8 mouse cellular contexts compared by ENCODE assay signal in genomic region chr8:120309326-120309725, GRCm38 (mm10).
DNase-seq lines count a peak whose midpoint lies in the region; ATAC-seq and TF ChIP-seq lines count a peak whose summit lies in the region.
"Had no signal": no experiment of that assay in that cellular context is flagged by ENCODE, and none has a peak within 500 bp of the region (broad histone marks: within the 10 kb centered on the region; RNA-seq: fewer than 3 reads in every experiment).

No protein-coding gene starts in this region.

- no peaks in the 10 kb centered on the region; the same call in 1 of the 2 replicates for H3K27me3 ChIP-seq in midbrain, postnatal 0 days (ENCODE audit: insufficient read depth, low read length)
- H3K27me3 ChIP-seq in thymus, adult 2 months (ENCODE audit: control insufficient read depth, insufficient read depth, low read length) = no peaks in the 10 kb centered on the region

- TF ChIP-seq POLR2A in brain, embryonic 14.5 days (IDR thresholded peaks at IDR 0.05; ENCODE audit: borderline replicate concordance, extremely low read depth, insufficient read depth, insufficient read length, poor library complexity, severe bottlenecking) = no peak
- TF ChIP-seq POLR2A in thymus, adult 2 months (IDR thresholded peaks at IDR 0.05; ENCODE audit: control insufficient read depth, extremely low read depth, insufficient read depth, low read length, poor library complexity) = no peak

- peak; percentile 31; the same call in 1 of the 2 replicates for ATAC-seq in midbrain, postnatal 0 days (ENCODE audit: low FRiP score)

- H3K9ac ChIP-seq in midbrain, postnatal 0 days (replicated peaks; ENCODE audit: low read length, poor library complexity, severe bottlenecking) = no peak overlapping the region; the same call in 1 of the 2 replicates

- no peak overlapping the region for H3K4me3 ChIP-seq in midbrain, postnatal 0 days (ENCODE audit: low read depth, low read length)
- H3K4me3 ChIP-seq in thymus, adult 2 months (ENCODE audit: control insufficient read depth, insufficient read depth, low read length) = no peak overlapping the region

- no peak for TF ChIP-seq CTCF in brain, embryonic 14.5 days (IDR thresholded peaks at IDR 0.05; ENCODE audit: borderline replicate concordance, extremely low read depth, insufficient read depth, insufficient read length)
- no peak for TF ChIP-seq CTCF in midbrain, postnatal 0 days (IDR thresholded peaks at IDR 0.05)
- no peak for TF ChIP-seq CTCF in thymus, adult 2 months (IDR thresholded peaks at IDR 0.05; ENCODE audit: borderline replicate concordance, control insufficient read depth, extremely low read depth, insufficient read depth, low read length, poor library complexity)

- 39% methylated on average over 18 of the region's 18 CpGs for WGBS in midbrain, postnatal 0 days
- WGBS in thymus, adult 2 months = 94% methylated on average over 18 of the region's 18 CpGs

- DNase-seq in ES-CJ7 (ENCODE audit: low read depth, low spot score) = peak; percentile 47
- DNase-seq in brain, embryonic 14.5 days (ENCODE audit: low read depth) = peak; percentile 96
- peak; percentile 65 to 80 for DNase-seq in gastrocnemius, adult 8-10 months (ENCODE audit: low spot score in 2 of 2)
- DNase-seq in layer of hippocampus, adult 9-11 months = peak; percentile 80
- peak; percentile 86 for DNase-seq in midbrain, postnatal 0 days (ENCODE audit: low spot score)
- no peak for DNase-seq in thymus, adult 2 months
- no peak for DNase-seq in frontal cortex, postnatal 36 days (ENCODE audit: low spot score in 2 of 2)

- 0 out of 2 replicates have a peak overlapping the region, but pooled peaks have one; percentile 18 for H3K27ac ChIP-seq in midbrain, postnatal 0 days (ENCODE audit: low read depth, low read length)
- no peak overlapping the region for H3K27ac ChIP-seq in thymus, adult 2 months (ENCODE audit: control insufficient read depth, insufficient read depth, low read length)
- H3K27ac ChIP-seq: kidney, postnatal 0 days had no signal

- H3K9me3 ChIP-seq in midbrain, postnatal 0 days (ENCODE audit: low read length) = no peaks in the 10 kb centered on the region

- peaks cover 18% of the 10 kb centered on the region for H3K4me1 ChIP-seq in midbrain, postnatal 0 days (ENCODE audit: insufficient read depth, low read length)
- peaks cover 48% of the 10 kb centered on the region for H3K4me1 ChIP-seq in thymus, adult 2 months (replicated peaks; ENCODE audit: control insufficient read depth, insufficient read depth, low read length)

- H3K4me2 ChIP-seq in midbrain, postnatal 0 days (ENCODE audit: low read depth, low read length, poor library complexity, severe bottlenecking) = no peak overlapping the region

- H3K36me3 ChIP-seq in midbrain, postnatal 0 days (ENCODE audit: insufficient read depth, low read length) = no peaks in the 10 kb centered on the region
- H3K36me3 ChIP-seq in thymus, adult 2 months (ENCODE audit: control insufficient read depth, insufficient read depth, low read length) = no peaks in the 10 kb centered on the region

Comparison
In these comparisons a context has a peak if more than half of its experiments do, and no peak if none do; other contexts are left out.
1. DNase-seq: peak in ES-CJ7 (single experiment), brain, embryonic 14.5 days (single experiment), gastrocnemius, adult 8-10 months (2 of 2), layer of hippocampus, adult 9-11 months (single experiment) and midbrain, postnatal 0 days (single experiment); none in thymus, adult 2 months (single experiment) and frontal cortex, postnatal 36 days (0 of 2).